Mouse (Mus musculus): Measurements from ENCODE around the gene Lrp5. TPM values are rescaled to one million over a fixed set of nuclear protein-coding genes. Genes with fewer than 3 reads are reported as not detected.
"Not testable (repeated sequence)": the region's sequence is repeated elsewhere in the genome, so short reads cannot be mapped to it uniquely, and the experiment has no call there.

The Lrp5 gene
- polyA plus RNA-seq, 1 experiment = 0.41 TPM

DNA sequence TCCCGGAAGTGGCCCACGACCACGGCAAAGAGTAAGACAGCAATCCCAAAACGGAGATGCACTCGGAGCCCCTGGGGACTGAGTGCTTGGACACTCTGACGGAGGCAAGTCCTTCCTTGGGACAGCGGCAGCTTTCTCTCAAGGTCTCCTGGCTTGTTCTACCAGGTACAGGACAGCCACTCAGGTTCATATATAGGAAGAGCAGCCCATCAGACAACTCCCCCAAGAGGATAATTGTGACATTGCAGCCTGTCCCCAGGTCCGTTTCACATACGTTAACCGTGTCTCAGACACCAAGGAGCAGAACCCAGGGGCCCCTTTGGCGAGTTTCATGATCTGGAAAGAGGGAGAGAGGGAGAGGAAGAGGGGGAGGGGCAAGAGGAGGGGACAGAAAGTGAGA, 18.4 kb downstream of the Lrp5 start:
- TF ChIP-seq GATA1 (IDR thresholded peaks at IDR 0.05; ENCODE audit: low read length) (no peak), TAL1 (IDR thresholded peaks at IDR 0.05; ENCODE audit: low read length) (no peak)
- H3K4me1 ChIP-seq (ENCODE audit: control insufficient read depth) = peaks cover 5% of the 10 kb centered on the region; the same call in 1 of the 2 replicates
- H3K27me3 ChIP-seq (ENCODE audit: control insufficient read depth) = no peaks in the 10 kb centered on the region
- H3K9me3 ChIP-seq (ENCODE audit: control insufficient read depth, low read length) = peaks cover 6% of the 10 kb centered on the region
- H3K4me3 ChIP-seq (replicated peaks) = no peak overlapping the region
- peaks cover 9% of the 10 kb centered on the region for H3K36me3 ChIP-seq (ENCODE audit: control insufficient read depth)

GRCm38 (mm10) chr19:3667155-3667895, 19.0 kb downstream of the Lrp5 start:
- H3K4me3 ChIP-seq (replicated peaks) = no peak overlapping the region
- H3K9me3 ChIP-seq (ENCODE audit: control insufficient read depth, low read length) = no peaks in the 10 kb centered on the region
- H3K4me1 ChIP-seq (ENCODE audit: control insufficient read depth) = peaks cover 5% of the 10 kb centered on the region; the same call in 1 of the 2 replicates
- TF ChIP-seq GATA1 (IDR thresholded peaks at IDR 0.05; ENCODE audit: low read length) (no peak), TAL1 (IDR thresholded peaks at IDR 0.05; ENCODE audit: low read length) (no peak)
- H3K36me3 ChIP-seq (ENCODE audit: control insufficient read depth) = peaks cover 4% of the 10 kb centered on the region
- H3K27me3 ChIP-seq (ENCODE audit: control insufficient read depth) = no peaks in the 10 kb centered on the region

DNA sequence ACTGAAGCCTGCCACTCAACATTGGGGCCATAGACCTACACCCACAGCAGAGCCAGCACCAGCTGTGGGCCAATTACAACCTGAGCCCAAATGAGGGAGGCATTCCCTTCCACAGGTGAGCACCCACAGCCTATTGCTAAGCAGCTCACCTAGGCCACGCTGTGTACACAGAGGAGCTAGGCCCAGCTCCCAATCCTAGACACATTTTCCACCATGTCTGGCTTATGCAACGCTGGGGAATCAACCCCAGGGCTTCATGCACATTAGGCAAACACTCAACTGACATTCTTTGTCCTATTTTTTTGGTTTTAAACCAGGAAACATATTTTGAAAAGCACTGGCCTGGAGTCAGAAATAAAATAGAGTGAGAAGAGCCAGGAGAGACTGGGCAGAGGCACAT, 19.7 kb downstream of the Lrp5 start:
- Histone ChIP-seq H3K4me1 (ENCODE audit: control insufficient read depth) (peaks cover 5% of the 10 kb centered on the region; the same call in 1 of the 2 replicates), H3K36me3 (ENCODE audit: control insufficient read depth) (peaks cover 2% of the 10 kb centered on the region), H3K4me3 (replicated peaks) (no peak overlapping the region), H3K27me3 (ENCODE audit: control insufficient read depth) (no peaks in the 10 kb centered on the region), H3K9me3 (ENCODE audit: control insufficient read depth, low read length) (no peaks in the 10 kb centered on the region)
- TF ChIP-seq GATA1 (IDR thresholded peaks at IDR 0.05; ENCODE audit: low read length) (no peak), TAL1 (IDR thresholded peaks at IDR 0.05; ENCODE audit: low read length) (no peak)

DNA sequence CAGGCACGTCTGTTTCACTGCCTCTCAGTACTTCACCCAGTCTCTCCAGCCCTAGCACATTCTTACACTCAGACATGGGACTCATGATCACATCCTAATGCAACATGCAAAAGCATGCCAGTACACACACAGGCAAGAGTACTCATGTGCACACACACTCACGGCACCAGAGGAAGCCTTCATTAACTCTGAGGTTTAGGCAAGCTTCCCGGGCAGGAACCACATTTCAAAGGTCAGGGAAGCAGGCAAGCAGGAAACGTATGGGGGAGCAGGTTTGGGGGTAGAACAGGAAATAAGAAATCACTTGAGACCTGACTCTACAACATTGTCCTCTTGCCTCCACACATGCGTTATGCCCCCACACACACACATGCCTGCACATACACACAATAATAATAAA, 20.9 kb downstream of the Lrp5 start:
- H3K4me1 ChIP-seq (ENCODE audit: control insufficient read depth) = peaks cover 5% of the 10 kb centered on the region; the same call in 1 of the 2 replicates
- no peak for TF ChIP-seq TAL1 (IDR thresholded peaks at IDR 0.05; ENCODE audit: low read length)
- no peak for TF ChIP-seq GATA1 (IDR thresholded peaks at IDR 0.05; ENCODE audit: low read length)
- no peaks in the 10 kb centered on the region for H3K9me3 ChIP-seq (ENCODE audit: control insufficient read depth, low read length)
- H3K36me3 ChIP-seq (ENCODE audit: control insufficient read depth) = no peaks in the 10 kb centered on the region
- no peaks in the 10 kb centered on the region for H3K27me3 ChIP-seq (ENCODE audit: control insufficient read depth)
- H3K4me3 ChIP-seq (replicated peaks) = no peak overlapping the region

GRCm38 (mm10) chr19:3657947-3658346, 28.4 kb downstream of the Lrp5 start:
- TF ChIP-seq TAL1 (IDR thresholded peaks at IDR 0.05; ENCODE audit: low read length) = no peak
- TF ChIP-seq GATA1 (IDR thresholded peaks at IDR 0.05; ENCODE audit: low read length) = no peak
- Histone ChIP-seq H3K36me3 (ENCODE audit: control insufficient read depth) (peaks cover 19% of the 10 kb centered on the region), H3K27me3 (ENCODE audit: control insufficient read depth) (no peaks in the 10 kb centered on the region), H3K4me3 (replicated peaks) (no peak overlapping the region), H3K9me3 (ENCODE audit: control insufficient read depth, low read length) (peaks cover 4% of the 10 kb centered on the region), H3K4me1 (ENCODE audit: control insufficient read depth) (peaks cover 4% of the 10 kb centered on the region)

DNA sequence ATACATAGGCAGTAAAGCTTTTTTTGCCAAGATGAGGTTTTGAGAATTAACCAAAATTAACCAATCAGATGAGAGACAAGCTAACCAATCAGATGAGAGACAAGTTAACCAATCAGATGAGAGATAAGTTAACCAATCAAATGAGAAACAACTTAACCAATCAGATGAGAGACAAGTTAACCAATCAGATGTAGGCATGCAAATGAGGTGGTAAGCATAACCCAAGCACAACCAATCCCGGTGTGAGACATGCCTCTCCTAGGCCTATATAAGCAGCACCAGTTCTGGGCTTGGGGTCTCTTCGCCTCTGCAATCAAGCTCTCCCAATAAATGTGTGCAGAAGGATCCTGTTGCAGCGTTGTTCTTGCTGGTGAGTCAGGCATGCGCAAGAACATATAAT, 29.3 kb downstream of the Lrp5 start:
- H3K4me3 ChIP-seq (replicated peaks); H3K4me1 ChIP-seq (ENCODE audit: control insufficient read depth); H3K27me3 ChIP-seq (ENCODE audit: control insufficient read depth); H3K9me3 ChIP-seq (ENCODE audit: control insufficient read depth, low read length): not testable (repeated sequence)
- peaks cover 22% of the 10 kb centered on the region for H3K36me3 ChIP-seq (ENCODE audit: control insufficient read depth)

DNA sequence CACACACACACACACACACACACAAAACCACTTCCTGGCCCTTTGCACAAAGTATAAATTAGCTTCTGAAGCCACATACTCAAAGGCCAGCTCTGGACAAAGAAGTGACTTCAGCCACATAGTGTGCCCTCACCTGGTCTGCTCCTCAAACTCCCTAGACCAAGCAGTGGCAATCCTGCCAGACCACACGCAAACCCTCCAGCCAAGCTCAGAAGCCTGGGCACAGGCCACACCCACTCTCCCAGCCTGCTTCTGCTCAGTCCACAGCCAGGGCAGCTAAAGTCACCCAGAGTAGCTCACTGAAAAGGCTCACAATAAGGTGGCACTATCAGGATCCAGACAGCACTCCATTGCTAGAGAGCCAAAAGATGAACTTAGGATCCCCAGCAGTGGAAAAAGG, 30.2 kb downstream of the Lrp5 start:
- TF ChIP-seq TAL1 (IDR thresholded peaks at IDR 0.05; ENCODE audit: low read length) (no peak), GATA1 (IDR thresholded peaks at IDR 0.05; ENCODE audit: low read length) (no peak)
- Histone ChIP-seq H3K27me3 (ENCODE audit: control insufficient read depth) (no peaks in the 10 kb centered on the region), H3K4me3 (replicated peaks) (no peak overlapping the region), H3K9me3 (ENCODE audit: control insufficient read depth, low read length) (peaks cover 5% of the 10 kb centered on the region), H3K4me1 (ENCODE audit: control insufficient read depth) (peaks cover 4% of the 10 kb centered on the region), H3K36me3 (ENCODE audit: control insufficient read depth) (peaks cover 31% of the 10 kb centered on the region)

DNA sequence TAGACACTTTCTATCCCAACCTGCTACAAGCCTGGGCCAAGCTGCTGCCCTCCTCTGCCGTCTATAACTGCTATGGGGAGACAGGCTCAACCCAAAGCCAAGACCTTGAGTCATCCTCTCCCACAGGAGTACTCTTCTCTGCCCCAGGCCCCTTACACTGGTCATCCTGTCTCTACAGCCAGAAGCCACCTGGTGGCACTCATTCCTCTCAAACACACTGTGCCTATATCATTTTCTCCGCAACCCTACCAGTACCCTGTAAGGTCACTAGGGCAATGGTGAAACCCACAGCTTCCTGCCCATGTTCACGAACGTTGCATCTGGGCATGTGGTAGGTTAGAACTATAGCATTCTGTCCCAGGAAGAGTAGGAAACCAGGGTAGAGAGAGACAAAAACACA, 31.4 kb downstream of the Lrp5 start:
- TF ChIP-seq TAL1 (IDR thresholded peaks at IDR 0.05; ENCODE audit: low read length) = no peak
- TF ChIP-seq GATA1 (IDR thresholded peaks at IDR 0.05; ENCODE audit: low read length) = no peak
- no peaks in the 10 kb centered on the region for H3K27me3 ChIP-seq (ENCODE audit: control insufficient read depth)
- H3K36me3 ChIP-seq (ENCODE audit: control insufficient read depth) = peaks cover 35% of the 10 kb centered on the region
- H3K9me3 ChIP-seq (ENCODE audit: control insufficient read depth, low read length) = peaks cover 5% of the 10 kb centered on the region
- H3K4me1 ChIP-seq (ENCODE audit: control insufficient read depth) = peaks cover 4% of the 10 kb centered on the region
- no peak overlapping the region for H3K4me3 ChIP-seq (replicated peaks)

- H3K4me1 ChIP-seq (ENCODE audit: control insufficient read depth) = peaks cover 4% of the 10 kb centered on the region
- TF ChIP-seq TAL1 (IDR thresholded peaks at IDR 0.05; ENCODE audit: low read length) (no peak), GATA1 (IDR thresholded peaks at IDR 0.05; ENCODE audit: low read length) (no peak)
- peaks cover 37% of the 10 kb centered on the region for H3K36me3 ChIP-seq (ENCODE audit: control insufficient read depth)
These were observed 32.3 kb downstream of the Lrp5 start for GRCm38 (mm10) chr19:3654058-3654457.

GRCm38 (mm10) chr19:3653508-3653907, 32.9 kb downstream of the Lrp5 start:
- TF ChIP-seq TAL1 (IDR thresholded peaks at IDR 0.05; ENCODE audit: low read length) = no peak
- no peak for TF ChIP-seq GATA1 (IDR thresholded peaks at IDR 0.05; ENCODE audit: low read length)
- Histone ChIP-seq H3K27me3 (ENCODE audit: control insufficient read depth) (no peaks in the 10 kb centered on the region), H3K4me1 (ENCODE audit: control insufficient read depth) (peaks cover 6% of the 10 kb centered on the region), H3K4me3 (replicated peaks) (no peak overlapping the region), H3K9me3 (ENCODE audit: control insufficient read depth, low read length) (peaks cover 5% of the 10 kb centered on the region), H3K36me3 (ENCODE audit: control insufficient read depth) (peaks cover 34% of the 10 kb centered on the region)

More at GRCm38 (mm10) chr19:3654058-3654457, 32.3 kb downstream of the Lrp5 start:
- Histone ChIP-seq H3K27me3 (ENCODE audit: control insufficient read depth) (no peaks in the 10 kb centered on the region), H3K4me3 (replicated peaks) (no peak overlapping the region), H3K9me3 (ENCODE audit: control insufficient read depth, low read length) (peaks cover 5% of the 10 kb centered on the region)
